Mouse (Mus musculus) liver, embryonic 14.5 days (tissue): ENCODE measurements around the gene Nr1h3. TPM values are rescaled to one million over a fixed set of nuclear protein-coding genes. Genes with fewer than 3 reads are reported as not detected.

ENCODE experiments used
- ATAC-seq: fragments of 200-750 bp; cut with Nextera tagmentation; 2 replicates; pipeline ENCODE4 v1.8.0; 2017; ENCODE audit warnings: moderate number of reproducible peaks, mild to moderate bottlenecking, moderate library complexity; ENCODE audit not compliant: insufficient read depth
- DNase-seq, 3 experiments: peaks; one replicate each; pipeline ENCODE4 v3.0.0-alpha.2; 2012 to 2013; ENCODE audit warnings: low read depth in 3 of 3, low spot score in 3 of 3
- H3K27ac ChIP-seq: fragments of 300-500 bp; sonication (generic); 2 replicates; pipeline ENCODE4 v1.5.1; 2014; ENCODE audit warnings: moderate library complexity, mild to moderate bottlenecking, control low read depth, inconsistent platforms
- H3K27me3 ChIP-seq: fragments of 300-500 bp; sonication (generic); 2 replicates; pipeline ENCODE4 v1.6.1; 2014; ENCODE audit warnings: mild to moderate bottlenecking, low read length, moderate library complexity; ENCODE audit not compliant: control insufficient read depth, insufficient read depth
- H3K36me3 ChIP-seq: fragments of 300-500 bp; sonication (generic); replicated peaks from 2 replicates; pipeline ENCODE4 v1.6.1; 2014; ENCODE audit warnings: low read depth; ENCODE audit not compliant: control insufficient read depth, insufficient read depth
- H3K4me1 ChIP-seq, 2 experiments: fragments of 200-500 bp in 1 of 2; fragments of 300-500 bp in 1 of 2; sonication (generic) in 1 of 2; replicated peaks; 2 replicates each; pipeline ENCODE4 v1.6.1; 2012 to 2014; ENCODE audit warnings: antibody characterized with exemption in 1 of 2, inconsistent platforms in 1 of 2, low read length in 1 of 2; ENCODE audit not compliant: control insufficient read depth in 2 of 2, insufficient read depth in 2 of 2
- H3K4me2 ChIP-seq: fragments of 300-500 bp; sonication (generic); 2 replicates; pipeline ENCODE4 v1.6.1; 2014; ENCODE audit warnings: low read depth, mild to moderate bottlenecking, control low read depth, moderate library complexity
- H3K4me3 ChIP-seq, 2 experiments: fragments of 200-500 bp in 1 of 2; fragments of 300-500 bp in 1 of 2; sonication (generic) in 1 of 2; 2 replicates each; pipeline ENCODE4 v1.5.1; 2012 to 2014; ENCODE audit warnings: low read depth in 2 of 2, low read length in 2 of 2, mild to moderate bottlenecking in 2 of 2, control low read depth in 1 of 2, inconsistent platforms in 1 of 2, moderate library complexity in 1 of 2; ENCODE audit not compliant: insufficient read depth in 1 of 2
- H3K9ac ChIP-seq: fragments of 300-500 bp; sonication (generic); replicated peaks from 2 replicates; pipeline ENCODE4 v1.6.1; 2014; ENCODE audit warnings: mild to moderate bottlenecking, control low read depth, moderate library complexity
- H3K9me3 ChIP-seq: fragments of 300-500 bp; sonication (generic); 2 replicates; pipeline ENCODE4 v1.6.1; 2016; ENCODE audit warnings: low read length, mixed read lengths; ENCODE audit not compliant: control insufficient read depth
- CTCF ChIP-seq: IDR thresholded peaks from 2 replicates; pipeline ENCODE4 v1.5.1; 2016; ENCODE audit warnings: antibody characterized with exemption, low read depth, control low read depth
- EP300 ChIP-seq: IDR thresholded peaks from 2 replicates; pipeline ENCODE4 v1.6.1; 2016; ENCODE audit warnings: antibody characterized with exemption, low read depth
- WGBS: fragments of 180-500 bp; shearing (Covaris S2); extraction: QIAGEN DNeasy Blood & Tissue Kit; methylation state at CpG from one replicate; pipeline ENCODE4 v1.1.7; 2014; ENCODE audit not compliant: insufficient replicate concordance; 5-methylcytosine and 5-hydroxymethylcytosine counted together
- polyA plus RNA-seq, 2 experiments: library from polyadenylated mRNA; depleted of rRNA in 1 of 2; stranded (reverse) in 1 of 2; unstranded in 1 of 2; fragments of >200 nt; fragmentation: Nextera tagmentation in 1 of 2; extraction: Ambion mirVana in 1 of 2; gene quantifications; 2 replicates each; pipeline versions ENCODE4 v1.2.1 to v1.2.3; 2012 to 2014

Nr1h3 gene
- polyA plus RNA-seq, 2 experiments, result 12.7 to 14.2 TPM

GRCm38 (mm10) chr2:91180706-91181105 is 21.9 kb downstream of the Nr1h3 start:
- no peak for TF ChIP-seq EP300
- no peak for TF ChIP-seq CTCF
- H3K27ac ChIP-seq, result no peak overlapping the region

GRCm38 (mm10) chr2:91179825-91180224 is 22.8 kb downstream of the Nr1h3 start:
- TF ChIP-seq EP300 (no peak), CTCF (no peak)
- Histone ChIP-seq H3K9me3 (no peaks in the 10 kb centered on the region), H3K27ac (no peak overlapping the region), H3K36me3 (no peaks in the 10 kb centered on the region; the same call in 1 of the 2 replicates), H3K4me2 (no peak overlapping the region), H3K9ac (no peak overlapping the region), H3K27me3 (no peaks in the 10 kb centered on the region), H3K4me1 (peaks cover 7 to 11% of the 10 kb centered on the region in 2 experiments), H3K4me3 (no peak overlapping the region)
- DNase-seq, result no peak
- WGBS, result 65% methylated on average over 4 of the region's 4 CpGs
- ATAC-seq, result no peak

More at GRCm38 (mm10) chr2:91180706-91181105, 21.9 kb downstream of the Nr1h3 start:
- DNase-seq (no peak), ATAC-seq (no peak)
- 62% methylated on average over 5 of the region's 5 CpGs for WGBS
- Histone ChIP-seq H3K4me1 (peaks cover 7 to 11% of the 10 kb centered on the region in 2 experiments), H3K27me3 (no peaks in the 10 kb centered on the region), H3K9ac (no peak overlapping the region), H3K4me3 (no peak overlapping the region), H3K36me3 (no peaks in the 10 kb centered on the region), H3K9me3 (no peaks in the 10 kb centered on the region), H3K4me2 (no peak overlapping the region)

GRCm38 (mm10) chr2:91176234-91176633 is 26.4 kb downstream of the Nr1h3 start:
- H3K9me3 ChIP-seq, result no peaks in the 10 kb centered on the region
- H3K27me3 ChIP-seq, result no peaks in the 10 kb centered on the region
- no peak overlapping the region for H3K9ac ChIP-seq
- DNase-seq (no peak), ATAC-seq (no peak)
- no peak overlapping the region for H3K4me3 ChIP-seq
- no peaks in the 10 kb centered on the region; the same call in none of the 2 replicates for H3K36me3 ChIP-seq
- TF ChIP-seq EP300 (no peak), CTCF (no peak)
- H3K27ac ChIP-seq, result no peak overlapping the region
- H3K4me1 ChIP-seq, result no peaks in the 10 kb centered on the region
- no peak overlapping the region for H3K4me2 ChIP-seq
- WGBS, result 69% methylated on average over 6 of the region's 6 CpGs

GRCm38 (mm10) chr2:91175490-91175889 is 27.1 kb downstream of the Nr1h3 start:
- TF ChIP-seq CTCF, result no peak
- TF ChIP-seq EP300, result no peak
- WGBS, result 79% methylated on average over 4 of the region's 4 CpGs
- Histone ChIP-seq H3K27ac (no peak overlapping the region), H3K27me3 (no peaks in the 10 kb centered on the region), H3K4me1 (no peaks in the 10 kb centered on the region), H3K4me2 (no peak overlapping the region), H3K9ac (no peak overlapping the region), H3K9me3 (no peaks in the 10 kb centered on the region), H3K4me3 (no peak overlapping the region), H3K36me3 (no peaks in the 10 kb centered on the region; the same call in none of the 2 replicates)
- no peak for DNase-seq
- no peak for ATAC-seq

- no peak overlapping the region for H3K27ac ChIP-seq
- DNase-seq, result no peak
- H3K4me2 ChIP-seq, result no peak overlapping the region
- H3K27me3 ChIP-seq, result no peaks in the 10 kb centered on the region
- no peaks in the 10 kb centered on the region for H3K9me3 ChIP-seq
- peaks cover 4 to 6% of the 10 kb centered on the region in 2 experiments; a peak in 3 of 4 replicates for H3K4me1 ChIP-seq
- no peak overlapping the region for H3K9ac ChIP-seq
- WGBS, result 84% methylated on average over 25 of the region's 25 CpGs
- H3K4me3 ChIP-seq, result no peak overlapping the region
- ATAC-seq, result no peak
- TF ChIP-seq EP300, result no peak
- no peak for TF ChIP-seq CTCF
- H3K36me3 ChIP-seq, result no peaks in the 10 kb centered on the region; the same call in none of the 2 replicates
These were observed 32.9 kb downstream of the Nr1h3 start for GRCm38 (mm10) chr2:91169587-91170322.
